In the genomic region with DNA sequence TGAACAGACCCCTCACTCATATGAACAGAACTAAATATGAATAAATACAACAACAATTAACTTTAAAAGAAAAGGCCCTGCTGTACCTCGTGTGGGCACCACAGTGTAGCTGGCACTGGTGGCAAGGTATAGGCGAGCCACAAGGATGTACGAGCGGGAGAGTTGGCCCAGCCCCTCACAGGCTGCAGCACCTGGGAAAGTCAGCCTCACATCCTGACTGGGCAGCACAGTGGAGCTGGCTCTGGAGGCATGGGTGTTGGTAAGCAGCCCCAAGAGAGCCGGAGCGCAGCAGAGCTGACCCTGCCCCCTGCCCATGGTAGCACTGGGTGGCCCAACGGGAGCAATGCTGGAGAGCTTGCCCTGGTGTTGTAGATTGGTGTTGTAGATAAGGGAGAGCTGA, we compare ENCODE assay signal across 26 mouse cellular contexts.
DNase-seq lines count a peak whose midpoint lies in the region; ATAC-seq and TF ChIP-seq lines count a peak whose summit lies in the region.
"Had no signal": no experiment of that assay in that cellular context is flagged by ENCODE, and none has a peak within 500 bp of the region (broad histone marks: within the 10 kb centered on the region; RNA-seq: fewer than 3 reads in every experiment).

No protein-coding gene starts in this region.

- peak; percentile 82 for DNase-seq in heart, adult 11 months
- DNase-seq in heart, postnatal 4 days: no peak
- DNase-seq in liver, embryonic 11.5 days (ENCODE audit: low spot score): no peak
- no peak for DNase-seq in liver, postnatal 0 days
- no peak for DNase-seq in adrenal gland, adult 18-20 months (ENCODE audit: low spot score in 2 of 2)
- DNase-seq: adrenal gland, adult 8-10 months; adrenal gland, postnatal 25 days; cerebellum, adult 11-12 months; cerebellum, adult 8-10 months; cerebellum, postnatal 10 days; cerebellum, postnatal 36 days; embryo, embryonic 11 days; gastrocnemius, postnatal 14 days; heart, adult 18-20 months; heart, postnatal 10 days; heart, postnatal 36 days had no signal

- H3K27ac ChIP-seq in liver, embryonic 11.5 days (ENCODE audit: low read depth, low read length): no peak overlapping the region
- H3K27ac ChIP-seq in liver, postnatal 0 days (ENCODE audit: low read depth): no peak overlapping the region
- H3K27ac ChIP-seq in embryonic facial prominence, embryonic 12.5 days: no peak overlapping the region
- H3K27ac ChIP-seq: embryonic facial prominence, embryonic 13.5 days; forebrain, embryonic 12.5 days; forebrain, embryonic 15.5 days; heart, embryonic 15.5 days had no signal

- H3K9me3 ChIP-seq in liver, embryonic 11.5 days (ENCODE audit: control insufficient read depth, low read length): no peaks in the 10 kb centered on the region
- no peaks in the 10 kb centered on the region for H3K9me3 ChIP-seq in liver, postnatal 0 days (ENCODE audit: low read length)
- H3K9me3 ChIP-seq in megakaryocyte, embryonic 14.5 days: peaks cover 32% of the 10 kb centered on the region
- no peaks in the 10 kb centered on the region for H3K9me3 ChIP-seq in embryonic facial prominence, embryonic 12.5 days
- H3K9me3 ChIP-seq: embryonic facial prominence, embryonic 13.5 days; forebrain, embryonic 12.5 days; forebrain, embryonic 15.5 days; heart, embryonic 12.5 days; heart, embryonic 15.5 days had no signal

- no peak for TF ChIP-seq CTCF in liver, postnatal 0 days (IDR thresholded peaks at IDR 0.05; ENCODE audit: low read depth)

- H3K36me3 ChIP-seq in liver, embryonic 11.5 days (ENCODE audit: control insufficient read depth, insufficient read depth, low read length): no peaks in the 10 kb centered on the region
- H3K36me3 ChIP-seq in liver, postnatal 0 days (replicated peaks; ENCODE audit: insufficient read depth, low read length): no peaks in the 10 kb centered on the region
- H3K36me3 ChIP-seq in megakaryocyte, embryonic 14.5 days (replicated peaks; ENCODE audit: low read length): peaks cover 42% of the 10 kb centered on the region
- no peaks in the 10 kb centered on the region for H3K36me3 ChIP-seq in embryonic facial prominence, embryonic 12.5 days
- H3K36me3 ChIP-seq: forebrain, embryonic 12.5 days; forebrain, embryonic 15.5 days; heart, embryonic 15.5 days had no signal

- 83% methylated on average over 7 of the region's 7 CpGs for whole genome bisulfite sequencing in liver, embryonic 11.5 days
- WGBS in liver, postnatal 0 days (ENCODE audit: insufficient replicate concordance): 79% methylated on average over 7 of the region's 7 CpGs
- 91% methylated on average over 7 of the region's 7 CpGs for WGBS in embryonic facial prominence, embryonic 12.5 days

- H3K4me3 ChIP-seq in liver, embryonic 11.5 days (ENCODE audit: low read depth, low read length): no peak overlapping the region
- H3K4me3 ChIP-seq in liver, postnatal 0 days (ENCODE audit: low read depth, low read length): no peak overlapping the region
- H3K4me3 ChIP-seq in megakaryocyte, embryonic 14.5 days (replicated peaks): peak overlapping the region; percentile 23
- no peak overlapping the region for H3K4me3 ChIP-seq in embryonic facial prominence, embryonic 12.5 days
- H3K4me3 ChIP-seq: embryonic facial prominence, embryonic 13.5 days; erythroblast, embryonic 14.5 days; forebrain, embryonic 12.5 days; forebrain, embryonic 15.5 days; heart, embryonic 12.5 days; heart, embryonic 15.5 days had no signal

- ATAC-seq in liver, embryonic 11.5 days (replicated peaks; ENCODE audit: low FRiP score): 0 out of 2 replicates have a peak, but pooled peaks have one; percentile 39
- no peak for ATAC-seq in liver, postnatal 0 days
- ATAC-seq in megakaryocyte, adult 5-6 weeks (ENCODE audit: poor library complexity, severe bottlenecking): no peak
- ATAC-seq in embryonic facial prominence, embryonic 12.5 days (ENCODE audit: insufficient number of reproducible peaks, insufficient read depth, low FRiP score, low TSS enrichment): peak; percentile 67; the same call in 1 of the 2 replicates
- ATAC-seq: CD4-positive, CD25-positive, alpha-beta regulatory T cell, adult 4 months; forebrain, embryonic 15.5 days had no signal

- no peak overlapping the region for H3K4me2 ChIP-seq in liver, embryonic 11.5 days
- H3K4me2 ChIP-seq in liver, postnatal 0 days (ENCODE audit: low read depth, low read length): no peak overlapping the region
- H3K4me2 ChIP-seq in embryonic facial prominence, embryonic 12.5 days (replicated peaks): no peak overlapping the region
- H3K4me2 ChIP-seq: embryonic facial prominence, embryonic 13.5 days; forebrain, embryonic 12.5 days; forebrain, embryonic 15.5 days; heart, embryonic 12.5 days; heart, embryonic 15.5 days had no signal

- no peak overlapping the region for H3K9ac ChIP-seq in liver, embryonic 11.5 days (ENCODE audit: low read depth, low read length)
- no peak overlapping the region for H3K9ac ChIP-seq in liver, postnatal 0 days (replicated peaks)
- no peak overlapping the region for H3K9ac ChIP-seq in embryonic facial prominence, embryonic 12.5 days
- H3K9ac ChIP-seq: embryonic facial prominence, embryonic 13.5 days; forebrain, embryonic 12.5 days; forebrain, embryonic 15.5 days; heart, embryonic 12.5 days; heart, embryonic 15.5 days had no signal

- 0 out of 2 replicates have a peak, but pooled peaks cover 2% of the 10 kb centered on the region for H3K4me1 ChIP-seq in liver, embryonic 11.5 days (replicated peaks; ENCODE audit: control insufficient read depth, insufficient read depth, low read length)
- no peaks in the 10 kb centered on the region for H3K4me1 ChIP-seq in liver, postnatal 0 days (ENCODE audit: insufficient read depth)
- no peaks in the 10 kb centered on the region; the same call in none of the 2 replicates for H3K4me1 ChIP-seq in megakaryocyte, embryonic 14.5 days
- H3K4me1 ChIP-seq in embryonic facial prominence, embryonic 12.5 days: no peaks in the 10 kb centered on the region; the same call in 1 of the 2 replicates

- no peak for TF ChIP-seq EP300 in liver, postnatal 0 days (IDR thresholded peaks at IDR 0.05; ENCODE audit: low read depth)

- H3K27me3 ChIP-seq in liver, embryonic 11.5 days (replicated peaks; ENCODE audit: control insufficient read depth, insufficient read depth, low read length): no peaks in the 10 kb centered on the region
- no peaks in the 10 kb centered on the region for H3K27me3 ChIP-seq in liver, postnatal 0 days (ENCODE audit: insufficient read depth, low read length)
- no peaks in the 10 kb centered on the region for H3K27me3 ChIP-seq in megakaryocyte, embryonic 14.5 days (replicated peaks)
- no peaks in the 10 kb centered on the region for H3K27me3 ChIP-seq in embryonic facial prominence, embryonic 12.5 days
- H3K27me3 ChIP-seq: embryonic facial prominence, embryonic 13.5 days; forebrain, embryonic 12.5 days; forebrain, embryonic 15.5 days; heart, embryonic 12.5 days; heart, embryonic 15.5 days had no signal

Comparison
In these comparisons a context has a peak if more than half of its experiments do, and no peak if none do; other contexts are left out.
1. ATAC-seq: peak in liver, embryonic 11.5 days (single experiment) and embryonic facial prominence, embryonic 12.5 days (single experiment); none in liver, postnatal 0 days (single experiment) and megakaryocyte, adult 5-6 weeks (single experiment).